Mouse (Mus musculus) cerebellum, adult 2 months (tissue): ENCODE measurements at regions not wholly inside any gene's neighbourhood (a gene's known extent, or its start where the extent isn't known, plus 50 kb on each side); places are given as distances from the start of the nearest gene placed in this dataset.

ENCODE experiments used
- DNase-seq, 2 experiments: peaks; one replicate each; pipeline ENCODE4 v3.0.0; 2021
- H3K27ac ChIP-seq: fragments of 200-500 bp; 2 replicates; pipeline ENCODE4 v1.5.1; 2012; ENCODE audit warnings: low read length, control low read depth, inconsistent platforms; ENCODE audit not compliant: insufficient read depth
- H3K27me3 ChIP-seq: fragments of 200-500 bp; 2 replicates; pipeline ENCODE4 v1.6.1; 2012; ENCODE audit warnings: inconsistent platforms, mild to moderate bottlenecking, low read length, moderate library complexity; ENCODE audit not compliant: control insufficient read depth, insufficient read depth
- H3K4me1 ChIP-seq: fragments of 200-500 bp; 2 replicates; pipeline ENCODE4 v1.6.1; 2011; ENCODE audit warnings: low read length; ENCODE audit not compliant: control insufficient read depth, insufficient read depth
- H3K4me3 ChIP-seq: fragments of 200-500 bp; replicated peaks from 2 replicates; pipeline ENCODE3; 2011; ENCODE audit warnings: mild to moderate bottlenecking, low read depth, low read length, control low read depth; ENCODE audit not compliant: insufficient read depth
- CTCF ChIP-seq: fragments of 200-500 bp; IDR thresholded peaks from 2 replicates; pipeline ENCODE4 v1.5.1; 2011; ENCODE audit warnings: low read depth, mild to moderate bottlenecking, control low read depth, low read length, moderate library complexity, borderline replicate concordance; ENCODE audit not compliant: insufficient read depth
- POLR2A ChIP-seq: fragments of 200-500 bp; IDR thresholded peaks from 2 replicates; pipeline ENCODE4 v1.6.1; 2011; ENCODE audit warnings: low read length, control low read depth, borderline replicate concordance; ENCODE audit not compliant: insufficient read depth
- WGBS: fragments of 180-500 bp; shearing (Covaris S2); methylation state at CpG from one replicate; pipeline ENCODE4 v1.1.7; 2018; 5-methylcytosine and 5-hydroxymethylcytosine counted together

DNA sequence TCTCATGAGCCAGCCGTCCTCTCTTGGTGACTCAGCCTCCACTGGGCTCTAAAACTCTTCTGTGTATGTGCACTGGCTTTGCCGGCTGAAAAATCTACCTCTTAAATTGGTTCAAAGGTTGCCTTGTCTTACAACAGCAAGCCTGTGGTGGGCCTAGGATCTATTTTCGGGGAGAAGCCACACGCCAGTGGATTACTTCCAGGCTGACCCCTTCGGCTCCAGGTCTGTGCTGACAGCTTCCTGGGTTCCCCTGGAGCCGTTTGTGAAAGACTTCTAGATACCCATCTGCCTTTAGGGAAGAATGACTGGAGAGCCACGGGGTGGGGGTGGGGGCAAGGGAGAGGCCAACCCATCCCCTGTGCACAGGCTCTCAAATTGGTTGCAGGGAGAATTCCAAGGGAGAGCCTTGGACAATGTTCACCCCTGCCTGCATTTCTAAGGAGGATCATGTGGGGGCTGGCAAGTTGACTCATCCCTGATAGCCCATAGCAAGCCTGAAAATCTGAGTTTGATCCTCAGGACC is 90.3 kb downstream of the Smim20 start:
- TF ChIP-seq POLR2A (no peak), CTCF (no peak)
- Histone ChIP-seq H3K4me3 (no peak overlapping the region), H3K4me1 (no peaks in the 10 kb centered on the region), H3K27me3 (no peaks in the 10 kb centered on the region), H3K27ac (no peak overlapping the region)
- 67% methylated on average over 7 of the region's 7 CpGs for WGBS
- DNase-seq = no peak

GRCm38 (mm10) chr5:53358181-53358580 is 91.3 kb downstream of the Smim20 start:
- Histone ChIP-seq H3K4me3 (no peak overlapping the region), H3K27me3 (no peaks in the 10 kb centered on the region), H3K27ac (no peak overlapping the region), H3K4me1 (no peaks in the 10 kb centered on the region)
- WGBS = 61% methylated on average over 4 of the region's 4 CpGs
- TF ChIP-seq CTCF = no peak
- TF ChIP-seq POLR2A = no peak
- no peak for DNase-seq

DNA sequence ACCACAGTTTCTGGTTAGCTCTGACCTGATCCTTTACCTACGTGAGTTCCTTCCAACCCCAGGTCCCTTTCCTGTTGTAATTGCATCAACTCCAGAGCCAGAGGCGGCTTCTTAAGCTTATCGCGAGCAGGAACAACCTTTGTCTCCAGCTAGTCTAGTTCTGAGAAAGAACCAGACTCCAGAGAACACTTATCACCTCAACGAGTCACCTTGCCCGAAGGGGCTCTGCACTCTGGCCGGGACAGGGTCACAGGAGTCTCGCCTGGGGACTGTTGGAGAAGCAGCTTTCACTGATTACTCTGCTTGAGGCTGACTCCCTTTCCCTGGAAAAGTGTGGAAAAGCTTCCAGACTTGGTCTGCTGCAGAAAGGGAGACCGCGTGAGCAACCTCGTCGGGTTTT is 93.0 kb downstream of the Smim20 start:
- TF ChIP-seq POLR2A = no peak
- TF ChIP-seq CTCF = no peak
- 0 out of 2 replicates have a peak, but pooled peaks cover 1% of the 10 kb centered on the region for H3K27me3 ChIP-seq
- H3K27ac ChIP-seq = no peak overlapping the region
- H3K4me3 ChIP-seq = no peak overlapping the region
- DNase-seq = no peak
- WGBS = 92% methylated on average over 12 of the region's 12 CpGs
- no peaks in the 10 kb centered on the region for H3K4me1 ChIP-seq

- no peak for DNase-seq
- 85% methylated on average over 6 of the region's 6 CpGs for WGBS
- H3K27me3 ChIP-seq = 0 out of 2 replicates have a peak, but pooled peaks cover 1% of the 10 kb centered on the region
- TF ChIP-seq POLR2A (no peak), CTCF (no peak)
- H3K4me3 ChIP-seq = no peak overlapping the region
- no peaks in the 10 kb centered on the region for H3K4me1 ChIP-seq
- H3K27ac ChIP-seq = no peak overlapping the region
Measured at GRCm38 (mm10) chr5:53361295-53361694, 94.4 kb downstream of the Smim20 start.

DNA sequence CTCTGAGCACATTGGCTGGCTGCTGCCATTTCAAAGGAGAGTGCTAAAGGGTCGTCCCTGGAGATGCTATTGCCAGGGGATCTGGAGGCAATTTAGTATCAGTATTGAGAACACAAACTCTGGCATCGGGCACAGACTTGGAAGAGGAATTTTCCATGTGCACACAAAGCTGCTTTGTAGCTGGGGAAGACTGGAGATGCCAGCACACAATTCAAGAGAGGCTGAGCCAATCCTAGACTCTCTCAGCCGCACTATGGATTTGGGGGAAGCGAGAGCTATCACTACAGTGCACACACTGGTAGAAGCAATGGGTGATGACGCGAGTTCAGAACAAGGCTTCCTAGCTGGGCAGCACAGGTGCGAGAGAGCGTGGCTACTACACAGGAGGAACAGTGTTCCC is 97.0 kb downstream of the Smim20 start:
- H3K4me1 ChIP-seq = no peaks in the 10 kb centered on the region
- H3K27me3 ChIP-seq = 0 out of 2 replicates have a peak, but pooled peaks cover 1% of the 10 kb centered on the region
- TF ChIP-seq CTCF = no peak
- no peak for TF ChIP-seq POLR2A
- 72% methylated on average over 8 of the region's 8 CpGs for WGBS
- H3K27ac ChIP-seq = no peak overlapping the region
- H3K4me3 ChIP-seq = no peak overlapping the region
- no peak for DNase-seq

DNA sequence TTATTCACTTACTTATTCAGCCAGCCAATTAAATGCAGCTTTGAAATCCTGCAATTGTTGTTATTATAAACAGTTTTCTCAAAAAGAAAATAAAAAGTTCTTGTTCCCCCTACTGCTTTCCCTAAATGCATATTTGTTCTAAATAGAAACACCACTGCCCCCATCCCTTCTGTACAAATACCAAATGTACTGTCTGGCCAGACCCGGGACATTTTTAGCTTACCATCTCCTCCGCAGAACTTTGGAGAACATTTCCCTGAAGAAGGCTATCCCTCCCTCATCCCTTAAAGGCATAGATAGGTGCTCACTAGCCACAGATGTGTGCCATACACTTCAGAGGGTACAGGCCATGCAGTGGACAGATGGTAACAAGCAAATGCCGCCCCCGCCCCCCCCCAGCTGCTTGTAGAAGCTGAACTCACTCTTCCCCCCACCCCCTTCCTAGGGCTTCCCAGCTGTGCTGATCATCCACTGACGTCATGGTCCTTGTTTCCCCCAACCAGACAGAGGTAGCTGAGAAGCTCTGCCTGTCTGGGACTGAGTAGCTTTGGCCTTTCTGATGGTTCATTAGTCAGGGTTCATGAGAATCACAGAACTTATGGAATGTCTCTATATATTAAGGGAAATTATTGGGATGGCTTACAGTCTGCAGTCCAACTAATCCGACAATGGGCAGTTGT is 98.9 kb upstream of the Rbpj start:
- TF ChIP-seq POLR2A (no peak), CTCF (no peak)
- 0 out of 2 replicates have a peak, but pooled peaks cover 1% of the 10 kb centered on the region for H3K27me3 ChIP-seq
- no peak overlapping the region for H3K27ac ChIP-seq
- no peaks in the 10 kb centered on the region for H3K4me1 ChIP-seq
- no peak overlapping the region for H3K4me3 ChIP-seq
- 78% methylated on average over 6 of the region's 6 CpGs for WGBS
- no peak for DNase-seq

- no peak overlapping the region for H3K4me3 ChIP-seq
- 95% methylated on average over 7 of the region's 7 CpGs for WGBS
Measured at GRCm38 (mm10) chr5:53370272-53370671, 95.7 kb upstream of the Rbpj start.

DNA sequence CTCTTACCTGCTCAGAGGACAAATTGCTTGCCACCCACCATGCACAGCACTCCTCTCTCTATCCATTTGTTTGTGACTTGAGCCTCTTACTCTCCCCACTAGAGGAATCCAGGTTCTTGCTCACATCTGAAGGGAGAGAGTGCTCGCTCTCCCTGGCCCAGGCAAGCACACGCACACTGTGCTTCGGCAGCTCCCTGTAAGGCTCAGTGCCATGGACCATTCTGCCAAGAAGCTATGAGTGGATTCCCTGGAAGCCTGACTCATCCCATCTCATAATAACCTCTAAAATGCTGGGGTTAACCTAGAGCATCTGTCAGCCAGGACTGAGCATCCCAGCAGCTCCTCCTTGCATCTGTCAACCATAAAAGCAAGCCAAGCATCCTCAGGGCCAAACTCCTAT is 94.3 kb upstream of the Rbpj start:
- WGBS = 23% methylated on average over 3 of the region's 3 CpGs
- TF ChIP-seq POLR2A = no peak
- no peak for TF ChIP-seq CTCF
- no peak overlapping the region for H3K4me3 ChIP-seq
- peak in 1 of 2 experiments; percentile 12 for DNase-seq
- H3K27ac ChIP-seq = no peak overlapping the region
- H3K4me1 ChIP-seq = no peaks in the 10 kb centered on the region
- H3K27me3 ChIP-seq = no peaks in the 10 kb centered on the region

More at GRCm38 (mm10) chr5:53370272-53370671, 95.7 kb upstream of the Rbpj start:
- Histone ChIP-seq H3K27me3 (no peaks in the 10 kb centered on the region), H3K4me1 (no peaks in the 10 kb centered on the region), H3K27ac (no peak overlapping the region)
- no peak for DNase-seq
- TF ChIP-seq CTCF (no peak), POLR2A (no peak)
